Mouse (Mus musculus) megakaryocyte, embryonic 14.5 days (primary cell): ENCODE results near the gene Gpr84. TPM values are rescaled to one million over a fixed set of nuclear protein-coding genes. Genes with fewer than 3 reads are reported as not detected.

Source experiments
- H3K27me3 ChIP-seq: replicated peaks from 2 replicates; pipeline ENCODE3; 2012; ENCODE audit warnings: inconsistent platforms
- H3K36me3 ChIP-seq: replicated peaks from 2 replicates; pipeline ENCODE3; 2012; ENCODE audit warnings: low read length, inconsistent platforms, mixed read lengths
- H3K4me1 ChIP-seq: 2 replicates; pipeline ENCODE4 v1.6.1; 2012; ENCODE audit warnings: inconsistent platforms
- H3K4me3 ChIP-seq: replicated peaks from 2 replicates; pipeline ENCODE3; 2012; ENCODE audit warnings: moderate library complexity, mild to moderate bottlenecking, inconsistent platforms
- H3K9me3 ChIP-seq: 2 replicates; pipeline ENCODE4 v1.6.1; 2012; ENCODE audit warnings: inconsistent platforms
- FLI1 ChIP-seq: IDR thresholded peaks from 2 replicates; pipeline ENCODE4 v1.6.1; 2012; ENCODE audit warnings: low read length, inconsistent platforms, mixed read lengths
- GATA1 ChIP-seq: IDR thresholded peaks from 3 replicates; pipeline ENCODE4 v1.6.1; 2012; ENCODE audit warnings: mixed read lengths, low read length, inconsistent platforms, borderline replicate concordance
- polyA plus RNA-seq: library from polyadenylated mRNA; stranded (reverse); fragments of >175 nt; gene quantifications from 2 replicates; pipeline ENCODE4 v1.2.3, GENCODE M21; 2012; ENCODE audit warnings: low replicate concordance; ENCODE audit not compliant: insufficient read depth

The Gpr84 gene
- polyA plus RNA-seq, 1 experiment: 1.6 TPM

DNA sequence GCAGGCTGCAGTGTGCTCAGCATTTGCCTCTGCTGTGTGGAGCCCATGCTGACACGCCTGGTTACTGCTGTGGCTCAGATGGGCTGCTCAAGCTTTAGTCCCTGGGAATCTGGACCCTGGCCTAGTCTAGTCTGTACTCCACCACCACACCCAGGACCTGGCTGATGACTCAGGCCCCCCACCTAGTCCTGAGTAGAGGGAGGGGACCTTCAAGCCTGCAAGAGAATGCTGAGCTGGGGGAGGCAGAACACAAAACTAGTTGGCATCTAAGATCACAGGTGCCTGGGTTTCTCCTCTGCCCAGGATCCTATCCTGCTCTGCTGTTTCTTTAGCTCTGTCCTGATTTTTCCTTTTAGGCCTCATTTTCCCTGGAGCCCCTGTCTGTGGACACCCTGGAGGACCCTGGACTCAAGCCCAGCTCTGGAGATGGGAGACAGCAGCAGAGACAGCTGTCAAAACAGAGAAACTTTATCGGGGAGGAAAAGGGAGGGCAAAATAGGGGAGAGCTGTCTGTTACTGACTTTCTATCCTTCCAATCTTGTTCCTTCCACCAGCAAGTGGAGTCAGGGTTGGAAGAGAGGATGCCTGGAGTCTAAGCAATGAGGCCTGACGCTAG is 7.9 kb upstream of the Gpr84 start:
- TF ChIP-seq GATA1: no peak
- TF ChIP-seq FLI1: no peak
- Histone ChIP-seq H3K4me3 (peak overlapping the region; percentile 29), H3K36me3 (peaks cover 95% of the 10 kb centered on the region), H3K4me1 (peaks cover 98% of the 10 kb centered on the region), H3K9me3 (no peaks in the 10 kb centered on the region), H3K27me3 (no peaks in the 10 kb centered on the region)

DNA sequence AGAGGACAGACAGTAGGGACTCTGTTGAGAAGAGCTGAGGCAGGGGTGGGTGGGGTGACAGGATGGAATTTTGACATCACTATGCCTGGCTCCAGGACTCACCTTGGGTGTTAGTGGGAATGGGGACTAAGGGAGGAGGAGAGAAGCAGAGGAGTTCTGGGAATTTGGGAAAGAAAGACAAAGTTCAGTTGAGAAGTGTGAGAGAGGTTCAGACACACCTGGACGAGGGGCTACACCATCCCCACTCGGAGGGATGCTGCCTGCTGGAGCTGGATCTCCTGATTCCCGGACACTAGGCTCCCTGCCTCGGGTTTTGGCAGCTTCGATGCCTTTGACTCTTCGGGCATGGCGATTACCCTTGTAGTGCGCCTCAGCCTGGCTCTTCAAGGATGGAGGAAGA is 7.3 kb upstream of the Gpr84 start:
- H3K36me3 ChIP-seq: peaks cover 97% of the 10 kb centered on the region
- TF ChIP-seq GATA1: no peak
- TF ChIP-seq FLI1: no peak
- H3K4me1 ChIP-seq: peaks cover 98% of the 10 kb centered on the region
- peak overlapping the region; percentile 29 for H3K4me3 ChIP-seq
- H3K27me3 ChIP-seq: no peaks in the 10 kb centered on the region
- H3K9me3 ChIP-seq: no peaks in the 10 kb centered on the region

DNA sequence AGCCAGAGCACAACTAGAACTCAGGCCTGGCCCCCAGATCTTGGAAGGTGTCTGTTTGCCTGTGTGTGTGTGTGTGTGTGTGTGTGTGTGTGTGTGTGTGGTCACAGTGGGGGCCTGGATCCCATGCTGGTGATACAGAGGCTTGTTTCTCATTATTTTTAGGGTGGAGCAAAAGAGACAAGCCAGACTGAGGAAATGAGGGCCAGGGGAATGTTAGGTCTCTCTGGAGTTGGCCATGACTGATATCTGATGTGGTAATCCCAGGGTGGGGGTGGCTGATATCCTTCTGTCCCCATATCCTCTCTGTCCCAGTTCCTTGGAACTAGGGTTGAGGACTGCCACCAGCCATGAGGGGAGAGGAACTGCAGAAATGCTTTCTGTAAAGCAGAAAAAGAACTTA is 6.7 kb upstream of the Gpr84 start:
- no peaks in the 10 kb centered on the region for H3K27me3 ChIP-seq
- peak overlapping the region; percentile 15 for H3K4me3 ChIP-seq
- no peaks in the 10 kb centered on the region for H3K9me3 ChIP-seq
- no peak for TF ChIP-seq FLI1
- H3K4me1 ChIP-seq: peaks cover 98% of the 10 kb centered on the region
- peaks cover 96% of the 10 kb centered on the region for H3K36me3 ChIP-seq

- Histone ChIP-seq H3K9me3 (no peaks in the 10 kb centered on the region), H3K36me3 (peaks cover 91% of the 10 kb centered on the region), H3K4me3 (no peak overlapping the region), H3K4me1 (peaks cover 97% of the 10 kb centered on the region), H3K27me3 (no peaks in the 10 kb centered on the region)
- no peak for TF ChIP-seq GATA1
- no peak for TF ChIP-seq FLI1
Observed at GRCm38 (mm10) chr15:103315979-103316776, 5.8 kb upstream of the Gpr84 start.

DNA sequence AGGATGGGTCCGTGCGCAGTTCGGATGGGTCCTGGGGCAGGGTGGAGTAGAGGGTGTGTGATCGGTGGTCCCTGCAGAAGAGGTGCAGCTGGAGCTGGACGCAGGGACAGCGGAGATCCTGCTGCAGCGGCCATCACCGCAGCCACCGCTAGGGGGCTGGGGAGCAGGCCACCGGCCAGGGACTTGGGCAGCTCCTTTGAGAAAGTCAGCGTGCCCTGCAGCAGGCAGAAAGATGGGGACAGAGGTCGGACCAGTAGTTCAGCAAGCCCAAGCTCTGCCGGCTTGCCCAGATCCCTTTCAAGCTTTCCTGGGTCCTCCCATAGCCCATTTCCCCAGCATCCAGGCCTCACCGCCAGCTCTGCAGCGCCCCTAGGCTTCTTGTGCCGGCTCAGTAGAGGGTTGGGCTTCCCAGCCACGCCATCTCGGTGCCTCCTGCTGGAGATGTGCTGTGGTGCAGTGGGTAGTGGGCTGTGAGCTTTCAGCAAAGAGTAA is 4.6 kb upstream of the Gpr84 start:
- Histone ChIP-seq H3K36me3 (peaks cover 80% of the 10 kb centered on the region), H3K4me1 (peaks cover 94% of the 10 kb centered on the region), H3K9me3 (no peaks in the 10 kb centered on the region), H3K4me3 (no peak overlapping the region), H3K27me3 (no peaks in the 10 kb centered on the region)
- TF ChIP-seq GATA1: no peak
- TF ChIP-seq FLI1: no peak

GRCm38 (mm10) chr15:103314181-103314580 is 3.8 kb upstream of the Gpr84 start:
- TF ChIP-seq GATA1 (no peak), FLI1 (no peak)
- Histone ChIP-seq H3K9me3 (no peaks in the 10 kb centered on the region), H3K4me3 (no peak overlapping the region), H3K4me1 (peaks cover 94% of the 10 kb centered on the region), H3K27me3 (peaks cover 3% of the 10 kb centered on the region), H3K36me3 (peaks cover 74% of the 10 kb centered on the region)

DNA sequence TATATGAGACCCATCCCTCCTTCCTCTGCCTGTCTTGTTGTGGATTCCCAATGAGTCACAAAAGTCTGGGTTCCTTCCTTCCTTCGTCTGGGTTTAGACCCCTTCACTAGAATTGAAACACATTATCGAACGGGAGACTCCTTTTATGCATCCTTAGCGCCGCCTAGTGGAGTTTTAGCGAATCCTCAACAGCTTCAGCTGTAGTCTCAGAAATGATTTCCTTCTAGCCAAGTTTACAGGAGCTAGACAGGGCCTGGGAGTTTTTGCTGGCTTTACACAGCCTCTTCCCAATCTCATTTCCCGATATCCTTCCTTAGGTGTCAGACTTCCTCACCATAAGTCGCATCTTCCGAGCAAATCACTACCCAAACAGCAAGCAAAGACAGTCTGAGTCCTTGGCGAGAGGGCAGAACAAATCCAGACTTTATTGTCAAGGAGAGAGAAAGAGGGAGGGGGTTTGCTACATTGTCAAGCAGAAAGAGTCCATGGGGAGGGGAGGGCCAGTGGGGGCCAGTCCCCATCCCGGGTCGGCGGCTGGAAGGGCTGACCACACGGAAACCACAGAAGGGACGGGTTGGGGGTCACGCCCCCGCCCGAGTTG is 3.2 kb upstream of the Gpr84 start:
- Histone ChIP-seq H3K36me3 (peaks cover 73% of the 10 kb centered on the region), H3K4me1 (peaks cover 94% of the 10 kb centered on the region), H3K27me3 (peaks cover 3% of the 10 kb centered on the region), H3K9me3 (no peaks in the 10 kb centered on the region), H3K4me3 (no peak overlapping the region)
- TF ChIP-seq GATA1 (no peak), FLI1 (no peak)

DNA sequence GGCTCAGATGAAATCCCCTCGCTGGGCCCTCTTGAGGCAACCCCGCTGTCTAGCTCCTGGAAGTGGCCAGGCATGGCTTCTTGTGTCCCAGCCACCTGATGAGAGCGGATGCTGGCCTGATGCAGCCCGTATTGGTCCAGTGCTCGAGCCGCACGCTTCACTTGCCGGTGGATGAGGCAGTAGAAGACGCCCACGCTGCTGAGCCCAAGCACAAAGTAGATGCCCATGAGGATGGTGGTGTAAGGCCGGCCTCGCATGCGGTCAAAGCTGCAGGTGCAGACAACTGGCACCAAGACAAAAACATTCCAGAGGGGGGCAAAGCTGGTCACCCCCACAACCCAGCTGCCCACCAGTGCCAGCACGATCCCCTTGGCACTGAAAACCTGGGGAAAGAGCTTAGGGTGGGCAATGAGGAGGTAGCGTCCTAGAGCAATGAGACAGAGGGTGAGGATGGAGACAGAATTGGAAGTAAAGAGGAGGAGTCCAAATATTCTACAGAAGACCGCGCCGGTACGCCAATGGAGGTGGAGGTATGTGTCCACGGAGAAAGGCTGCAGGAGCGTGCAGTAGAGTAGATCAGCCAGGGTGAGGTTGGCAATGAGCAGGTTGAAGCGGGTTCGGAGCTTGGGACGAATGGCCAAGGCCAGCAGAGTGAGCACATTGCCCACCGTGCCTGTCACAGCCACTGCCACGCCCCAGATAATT is 1.4 kb downstream of the Gpr84 start:
- Histone ChIP-seq H3K4me1 (peaks cover 89% of the 10 kb centered on the region), H3K36me3 (peaks cover 30% of the 10 kb centered on the region), H3K4me3 (peak overlapping the region; percentile 60), H3K27me3 (peaks cover 16% of the 10 kb centered on the region), H3K9me3 (no peaks in the 10 kb centered on the region)
- TF ChIP-seq GATA1 (no peak), FLI1 (no peak)

DNA sequence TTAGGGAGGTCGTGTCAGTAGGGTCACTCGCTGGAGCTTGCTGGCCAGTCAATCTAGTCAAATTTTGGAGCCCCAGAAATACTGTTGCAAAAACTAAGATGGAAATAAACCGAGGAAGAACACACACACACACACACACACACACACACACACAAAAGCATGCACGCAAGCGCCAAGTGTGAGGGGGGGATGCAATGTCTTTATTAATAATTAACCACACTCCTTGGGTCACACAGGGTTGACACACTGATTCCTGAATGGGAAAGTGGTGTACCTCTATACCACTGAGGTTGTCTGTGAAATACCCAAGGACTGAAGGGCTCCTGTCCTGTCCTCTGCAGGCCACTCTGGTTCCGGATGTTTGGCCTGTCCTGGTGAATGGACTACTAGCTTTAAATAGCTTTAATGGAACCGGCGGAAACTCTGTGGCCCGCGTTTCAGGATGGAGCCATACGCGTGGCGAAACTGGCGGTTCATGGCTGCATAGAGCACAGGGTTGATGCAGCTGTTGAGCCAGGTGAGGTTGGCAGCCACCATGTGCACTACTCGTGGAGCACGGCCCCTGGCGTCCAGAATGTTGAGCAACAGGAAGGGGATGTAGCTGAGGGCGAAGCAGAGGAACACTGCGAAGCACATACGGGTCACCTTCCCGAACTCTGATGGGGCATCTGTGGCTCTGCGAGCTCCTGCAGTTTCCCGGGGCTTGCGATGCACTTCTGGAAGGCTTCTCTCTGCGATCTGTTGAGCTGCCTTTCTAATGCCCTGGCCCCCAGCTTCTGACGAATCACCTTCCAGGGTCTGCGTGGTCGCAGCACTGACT is 2.1 kb downstream of the Gpr84 start:
- TF ChIP-seq GATA1 (no peak), FLI1 (no peak)
- peaks cover 24% of the 10 kb centered on the region for H3K27me3 ChIP-seq
- H3K4me1 ChIP-seq: peaks cover 89% of the 10 kb centered on the region
- peak overlapping the region; percentile 29 for H3K4me3 ChIP-seq
- peaks cover 22% of the 10 kb centered on the region for H3K36me3 ChIP-seq
- no peaks in the 10 kb centered on the region for H3K9me3 ChIP-seq
